Comparison of ENCODE assay signal across 19 mouse cellular contexts in the genomic region with DNA sequence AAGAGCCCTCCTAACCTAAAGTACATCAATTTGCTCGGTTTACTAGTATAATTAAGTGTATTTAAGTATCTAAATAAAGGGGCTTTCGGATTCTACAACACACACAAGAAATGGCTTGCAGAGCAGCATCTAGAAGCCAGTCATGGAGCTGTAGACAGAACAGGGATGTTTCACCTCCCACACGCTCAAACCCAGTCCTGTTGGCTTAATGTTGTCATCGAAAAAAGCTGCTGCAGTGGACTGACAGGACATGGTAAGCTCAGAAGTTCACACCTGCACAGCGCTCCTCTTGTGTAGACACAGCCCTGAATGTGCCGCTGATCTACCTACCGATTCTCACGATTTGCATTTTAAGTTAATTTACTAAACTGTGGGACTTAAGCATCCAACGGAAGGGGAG. TPM values are rescaled to one million over a fixed set of nuclear protein-coding genes. Genes with fewer than 3 reads are reported as not detected.
DNase-seq lines count a peak whose midpoint lies in the region; TF ChIP-seq lines count a peak whose summit lies in the region.
"Had no signal": no experiment of that assay in that cellular context is flagged by ENCODE, and none has a peak within 500 bp of the region (broad histone marks: within the 10 kb centered on the region; RNA-seq: fewer than 3 reads in every experiment).

No protein-coding gene starts in this region.

- peak; percentile 4 to 12 for DNase-seq in frontal cortex, postnatal 36 days (ENCODE audit: low spot score in 2 of 2)
- DNase-seq in frontal cortex, postnatal 25 days (ENCODE audit: low spot score in 2 of 2), result no peak
- peak; percentile 4 to 39 for DNase-seq in left cerebral cortex, postnatal 25 days (ENCODE audit: low spot score in 2 of 2)
- DNase-seq in left cerebral cortex, adult 2 months (ENCODE audit: extremely low spot score in 1 of 2, low spot score in 2 of 2), result no peak
- peak; percentile 18 to 26 for DNase-seq in right cerebral cortex, adult 2 months (ENCODE audit: low spot score in 2 of 2)
- DNase-seq in right cerebral cortex, postnatal 4 days, result no peak
- DNase-seq in thymus, postnatal 36 days, result no peak
- DNase-seq: adrenal gland, adult 2 months; adrenal gland, postnatal 10 days; adrenal gland, postnatal 25 days; cerebellum, adult 11-12 months; cerebellum, adult 2 months; cerebellum, adult 9-10 months; cerebellum, postnatal 10 days; cerebellum, postnatal 25 days had no signal

- no peak for TF ChIP-seq CTCF in left cerebral cortex, adult 2 months (IDR thresholded peaks at IDR 0.05)

- no peak overlapping the region for H3K4me3 ChIP-seq in left cerebral cortex, adult 2 months
- H3K4me3 ChIP-seq: embryonic facial prominence, embryonic 10.5 days; embryonic facial prominence, embryonic 12.5 days; forebrain, embryonic 13.5 days; forebrain, embryonic 15.5 days had no signal

- no peak overlapping the region for H3K27ac ChIP-seq in left cerebral cortex, adult 2 months
- H3K27ac ChIP-seq: embryonic facial prominence, embryonic 10.5 days; embryonic facial prominence, embryonic 12.5 days; forebrain, embryonic 13.5 days; forebrain, embryonic 15.5 days had no signal

- intact Hi-C loops in left cerebral cortex, postnatal 25 days (cut with DNase I), result no loop called here
- intact Hi-C loops in left cerebral cortex, adult 2 months (cut with DNase I), result no loop called here

RNA-seq across cellular contexts. Expression of gene Afg1l, which starts 32.2 kb away (rescaled TPM):
- 10 to 100 TPM; 12.1 to 12.4 TPM for total RNA-seq in left cerebral cortex, postnatal 25 days (2021)
- 10 to 100 TPM; 10.4 to 12.7 TPM for total RNA-seq in left cerebral cortex, adult 2 months (2021)

RNA-seq across cellular contexts. Expression of gene Snx3, which starts 55.7 kb away (rescaled TPM):
- 100 to 1,000 TPM; 208 to 218 TPM for total RNA-seq in left cerebral cortex, postnatal 25 days (2021)
- total RNA-seq in left cerebral cortex, adult 2 months (2021), result 100 to 1,000 TPM; 196 to 198 TPM

Comparison
In these comparisons a context has a peak if more than half of its experiments do, and no peak if none do; other contexts are left out.
1. DNase-seq: peak in frontal cortex, postnatal 36 days (2 of 2), left cerebral cortex, postnatal 25 days (2 of 2) and right cerebral cortex, adult 2 months (2 of 2); none in frontal cortex, postnatal 25 days (0 of 2), left cerebral cortex, adult 2 months (0 of 2), right cerebral cortex, postnatal 4 days (single experiment) and thymus, postnatal 36 days (0 of 2).